Mouse (Mus musculus) small intestine, adult 2 months (tissue): ENCODE results near the gene Gm49416. TPM values are rescaled to one million over a fixed set of nuclear protein-coding genes. Genes with fewer than 3 reads are reported as not detected.

Experiments
- H3K27ac ChIP-seq: fragments of 200-500 bp; 2 replicates; pipeline ENCODE4 v1.5.1; 2012; ENCODE audit warnings: low read depth, low read length, control low read depth, inconsistent platforms; ENCODE audit not compliant: insufficient read depth
- H3K27me3 ChIP-seq: fragments of 200-500 bp; 2 replicates; pipeline ENCODE4 v1.6.1; 2012; ENCODE audit warnings: mild to moderate bottlenecking, moderate library complexity, low read length, inconsistent platforms; ENCODE audit not compliant: control insufficient read depth, insufficient read depth
- H3K36me3 ChIP-seq: fragments of 200-500 bp; 2 replicates; pipeline ENCODE4 v1.6.1; 2012; ENCODE audit warnings: mild to moderate bottlenecking, low read length, control low read depth, inconsistent platforms; ENCODE audit not compliant: control insufficient read depth, insufficient read depth
- H3K4me1 ChIP-seq: fragments of 200-500 bp; 2 replicates; pipeline ENCODE4 v1.6.1; 2012; ENCODE audit warnings: low read length, inconsistent platforms, mixed read lengths; ENCODE audit not compliant: control insufficient read depth, insufficient read depth, insufficient read length
- H3K4me3 ChIP-seq: fragments of 200-500 bp; 2 replicates; pipeline ENCODE4 v1.5.1; 2012; ENCODE audit warnings: low read depth, mild to moderate bottlenecking, control low read depth, inconsistent platforms, low read length, moderate library complexity
- CTCF ChIP-seq: fragments of 200-500 bp; IDR thresholded peaks from 2 replicates; pipeline ENCODE4 v1.5.1; 2012; ENCODE audit warnings: low read depth, mild to moderate bottlenecking, control low read depth, inconsistent platforms, low read length, moderate library complexity, mixed read lengths; ENCODE audit not compliant: insufficient replicate concordance, insufficient read length; ENCODE audit errors: extremely low read depth
- POLR2A ChIP-seq: fragments of 200-500 bp; IDR thresholded peaks from 2 replicates; pipeline ENCODE4 v1.6.1; 2012; ENCODE audit warnings: low read depth, mild to moderate bottlenecking, control low read depth, inconsistent platforms, low read length, moderate library complexity
- WGBS: fragments of 180-500 bp; shearing (Covaris S2); methylation state at CpG from one replicate; pipeline ENCODE4 v1.1.7; 2018; 5-methylcytosine and 5-hydroxymethylcytosine counted together
- polyA plus RNA-seq: library from polyadenylated mRNA; depleted of rRNA; stranded (reverse); fragments of >200 nt; gene quantifications from 2 replicates; pipeline ENCODE4 v1.2.3, GENCODE M21; 2012

Gene Gm49416
- polyA plus RNA-seq, 1 experiment, result not detected

DNA sequence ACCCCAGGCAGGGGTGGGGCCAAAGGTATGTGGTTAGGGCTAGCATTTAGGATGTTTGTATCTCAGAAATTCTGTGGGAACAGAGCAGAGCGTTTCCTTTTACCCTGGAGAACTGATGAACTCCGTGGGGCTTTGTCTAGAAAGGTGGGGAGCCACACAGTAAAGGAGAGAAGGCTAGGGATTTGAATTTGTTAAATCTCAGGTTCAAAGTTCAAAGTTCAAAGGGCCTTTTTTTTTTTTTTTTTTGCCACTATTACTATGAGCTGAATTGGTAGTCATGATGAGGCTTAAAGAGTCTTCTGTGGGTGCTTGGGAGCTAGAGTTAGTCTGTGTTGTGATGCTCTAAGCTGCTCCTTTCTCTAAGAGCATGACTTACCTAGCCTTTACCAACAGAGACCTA is 48.0 kb downstream of the Gm49416 start:
- peaks cover 30% of the 10 kb centered on the region for H3K36me3 ChIP-seq
- no peaks in the 10 kb centered on the region for H3K27me3 ChIP-seq
- H3K4me3 ChIP-seq, result no peak overlapping the region
- H3K27ac ChIP-seq, result no peak overlapping the region
- H3K4me1 ChIP-seq, result peaks cover 7% of the 10 kb centered on the region; the same call in 1 of the 2 replicates
- WGBS, result 52% methylated on average over 2 of the region's 2 CpGs
- no peak for TF ChIP-seq CTCF
- no peak for TF ChIP-seq POLR2A

DNA sequence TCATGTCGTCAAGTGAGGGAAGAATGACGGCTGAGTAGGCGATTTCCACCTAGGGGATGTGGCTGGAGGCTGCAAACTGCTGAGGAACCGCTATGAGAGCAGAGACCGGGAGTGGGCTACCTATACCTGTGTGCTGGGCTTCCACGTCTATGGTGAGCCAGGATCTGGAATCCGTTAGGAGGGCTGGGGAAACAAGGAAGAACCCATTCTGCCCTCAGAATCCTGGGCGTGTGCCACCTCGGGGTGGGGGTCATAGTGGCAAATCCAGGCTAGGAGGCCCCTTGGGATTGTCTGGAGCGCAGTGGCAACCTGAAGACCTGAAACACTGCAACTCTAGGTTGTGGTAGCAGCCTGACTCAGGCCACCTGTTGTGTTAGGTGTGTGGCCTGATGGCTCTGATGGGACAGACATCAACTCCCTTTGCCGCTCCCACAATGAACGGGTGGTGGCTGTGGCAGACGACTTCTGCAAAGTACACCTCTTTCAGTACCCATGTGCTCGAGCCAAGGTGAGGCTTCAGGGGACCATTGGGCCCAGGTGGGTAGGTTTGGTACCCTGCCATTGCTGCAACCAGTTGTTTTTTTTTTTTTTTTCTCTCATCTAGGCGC is 51.9 kb downstream of the Gm49416 start:
- Histone ChIP-seq H3K4me3 (no peak overlapping the region), H3K27me3 (no peaks in the 10 kb centered on the region), H3K4me1 (peaks cover 22% of the 10 kb centered on the region), H3K27ac (no peak overlapping the region), H3K36me3 (peaks cover 28% of the 10 kb centered on the region)
- WGBS, result 84% methylated on average over 15 of the region's 15 CpGs
- no peak for TF ChIP-seq CTCF
- no peak for TF ChIP-seq POLR2A

DNA sequence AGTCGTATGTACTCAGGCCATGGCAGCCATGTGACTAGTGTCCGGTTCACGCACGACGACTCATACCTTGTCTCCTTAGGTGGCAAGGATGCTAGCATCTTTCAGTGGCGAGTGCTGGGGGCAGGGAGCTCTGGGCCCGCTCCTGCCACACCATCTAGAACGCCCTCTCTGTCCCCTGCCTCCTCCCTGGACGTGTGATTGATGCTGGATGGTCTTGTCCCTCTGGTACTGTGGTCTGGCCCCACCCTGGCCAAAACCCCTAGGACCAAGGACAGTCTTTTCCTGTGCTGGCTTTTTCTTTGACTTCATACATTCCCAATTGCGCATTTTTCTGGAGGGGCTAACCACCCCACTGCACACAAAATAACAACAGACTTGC is 52.4 kb downstream of the Gm49416 start:
- TF ChIP-seq CTCF, result no peak
- TF ChIP-seq POLR2A, result no peak
- WGBS, result 52% methylated on average over 10 of the region's 10 CpGs
- H3K27ac ChIP-seq, result peak overlapping the region; percentile 4; the same call in 1 of the 2 replicates

DNA sequence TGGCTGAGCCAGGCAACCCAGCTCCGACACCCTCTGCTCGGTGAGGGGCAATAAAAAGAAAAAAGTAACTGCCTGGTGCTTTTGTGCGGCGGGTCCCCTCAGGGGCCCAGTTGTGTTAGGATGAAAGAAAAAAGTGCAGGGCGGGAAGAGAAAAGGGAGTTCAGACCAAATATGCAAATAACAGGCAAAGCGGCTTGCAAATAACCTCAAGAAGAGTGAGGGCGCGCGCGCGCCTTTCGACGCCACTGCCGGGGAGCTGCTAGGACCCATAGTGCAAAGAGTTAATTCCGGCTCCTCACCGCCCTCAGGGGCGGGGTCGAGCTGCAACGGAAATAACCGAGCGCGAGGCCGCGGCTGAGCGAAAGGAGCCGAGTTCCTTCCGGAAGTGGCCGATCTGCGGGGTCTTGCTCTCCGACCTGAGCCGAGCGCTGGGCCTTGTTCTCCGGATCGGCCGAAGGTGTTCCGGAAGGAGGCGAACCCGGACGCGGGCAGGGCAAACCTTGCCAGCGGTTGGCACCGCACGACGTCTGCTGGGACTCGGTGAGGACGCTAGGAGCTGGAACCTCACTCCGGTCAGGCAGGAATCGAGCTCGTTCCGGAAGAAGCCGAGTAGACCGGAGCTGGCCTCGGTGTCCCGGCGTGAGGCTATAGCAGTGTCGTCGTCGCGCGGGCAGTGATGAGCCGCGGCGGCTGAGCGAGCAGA is 52.9 kb downstream of the Gm49416 start, which contains the start of gene Mta2:
Gene Mta2, plus strand, starts transcription at position 361 of the 703 bp plus-strand sequence.
- peak within 1 kb of the TSS; percentile 99 for H3K27ac ChIP-seq
- peaks cover 22% of the 10 kb centered on the region for H3K4me1 ChIP-seq
- no peaks in the 10 kb centered on the region for H3K27me3 ChIP-seq
- TF ChIP-seq CTCF, result no peak
- TF ChIP-seq POLR2A, result peak; percentile 74
- H3K36me3 ChIP-seq, result peaks cover 33% of the 10 kb centered on the region
- H3K4me3 ChIP-seq, result peak within 1 kb of the TSS; percentile 97
- under 1% methylated on average over 64 of the region's 64 CpGs for WGBS

More for the DNA sequence above, 52.4 kb downstream of the Gm49416 start:
- peak overlapping the region; percentile 97 for H3K4me3 ChIP-seq
- no peaks in the 10 kb centered on the region for H3K27me3 ChIP-seq
- H3K4me1 ChIP-seq, result peaks cover 22% of the 10 kb centered on the region
- H3K36me3 ChIP-seq, result peaks cover 33% of the 10 kb centered on the region

DNA sequence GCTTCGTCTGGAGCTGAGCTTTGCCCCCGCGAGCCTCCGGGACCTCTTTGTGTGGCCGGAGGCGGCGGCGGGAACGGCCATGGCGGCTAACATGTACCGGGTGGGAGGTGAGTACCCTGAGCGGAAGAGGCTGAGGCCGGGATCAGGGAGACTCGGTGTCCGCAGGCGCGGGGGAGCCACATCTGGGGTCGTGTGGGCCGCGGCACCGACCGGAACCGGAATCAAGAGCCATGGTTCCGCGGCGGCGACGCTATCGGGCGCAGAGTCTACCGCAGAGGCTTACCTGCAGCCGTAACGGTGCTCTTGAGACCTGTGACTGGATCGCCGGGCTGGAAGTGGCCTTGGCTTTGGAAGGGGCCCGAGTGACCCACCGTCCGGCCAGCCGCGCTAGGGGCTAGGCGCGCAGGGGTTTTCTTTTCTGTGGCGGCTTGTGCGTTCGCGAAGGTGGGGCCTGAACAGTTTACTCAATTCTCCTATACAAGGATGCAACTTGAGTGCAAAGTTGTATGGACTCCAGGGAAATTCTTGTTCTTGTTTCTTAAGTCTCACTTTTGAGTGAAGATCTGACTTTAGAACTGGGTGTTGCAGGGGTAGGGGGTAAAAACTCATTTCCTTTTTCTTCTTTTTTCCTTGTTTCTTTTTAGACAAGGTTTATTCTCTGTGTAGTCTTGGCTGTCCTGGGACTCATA is 53.7 kb downstream of the Gm49416 start:
- peaks cover 18% of the 10 kb centered on the region for H3K4me1 ChIP-seq
- peak overlapping the region; percentile 99 for H3K27ac ChIP-seq
- peak overlapping the region; percentile 97 for H3K4me3 ChIP-seq
- H3K27me3 ChIP-seq, result no peaks in the 10 kb centered on the region
- TF ChIP-seq CTCF (no peak), POLR2A (no peak)
- under 1% methylated on average over 46 of the region's 46 CpGs for WGBS
- H3K36me3 ChIP-seq, result peaks cover 33% of the 10 kb centered on the region

DNA sequence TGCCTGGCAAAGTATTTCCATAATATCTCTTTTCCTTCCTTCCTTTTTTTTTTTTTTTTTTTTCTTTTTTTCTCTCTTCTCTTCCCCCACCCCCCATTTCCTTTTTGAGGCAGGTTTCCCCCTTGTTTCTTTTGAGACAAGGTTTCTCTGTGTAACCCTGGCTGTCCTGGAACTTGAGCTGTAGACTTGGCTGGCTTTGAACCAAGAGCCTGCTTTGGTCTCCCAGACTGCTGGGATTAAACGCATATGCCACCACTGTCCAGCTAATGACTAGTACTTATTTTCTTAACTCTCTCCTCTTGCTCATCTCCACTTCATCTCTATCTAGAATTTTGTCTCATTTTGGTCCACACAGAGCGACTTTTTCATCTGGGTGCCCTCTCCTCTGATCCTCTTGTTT is 54.3 kb downstream of the Gm49416 start:
- TF ChIP-seq CTCF (no peak), POLR2A (no peak)
- Histone ChIP-seq H3K4me1 (peaks cover 18% of the 10 kb centered on the region), H3K27me3 (no peaks in the 10 kb centered on the region), H3K27ac (no peak overlapping the region; the same call in 1 of the 2 replicates), H3K36me3 (peaks cover 38% of the 10 kb centered on the region), H3K4me3 (peak overlapping the region; percentile 97; the same call in 1 of the 2 replicates)
- 30% methylated on average over 2 of the region's 2 CpGs for WGBS

DNA sequence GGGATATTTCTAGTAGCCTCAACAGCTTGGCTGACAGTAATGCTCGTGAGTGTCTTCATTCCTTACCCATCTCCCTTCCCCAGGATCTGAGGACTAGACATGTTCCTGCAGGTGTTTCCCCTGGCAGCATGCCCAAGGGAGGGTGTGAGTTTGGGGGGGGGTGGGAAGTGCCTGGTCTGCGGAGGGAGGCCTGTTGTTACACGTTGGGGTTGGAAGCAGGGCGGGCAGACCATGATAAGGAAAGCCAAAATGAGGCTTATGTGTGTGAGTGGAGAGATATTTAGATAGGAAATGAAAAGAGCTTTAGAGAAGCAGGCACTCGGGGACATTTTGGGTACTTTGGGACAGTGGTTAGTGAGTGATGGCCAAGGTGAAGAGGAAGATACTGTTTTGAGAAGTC is 55.3 kb downstream of the Gm49416 start:
- H3K4me3 ChIP-seq, result peak overlapping the region; percentile 8; the same call in 1 of the 2 replicates
- 5% methylated on average over 5 of the region's 5 CpGs for WGBS
- H3K27me3 ChIP-seq, result no peaks in the 10 kb centered on the region
- H3K36me3 ChIP-seq, result peaks cover 42% of the 10 kb centered on the region
- no peak overlapping the region; the same call in 1 of the 2 replicates for H3K27ac ChIP-seq
- TF ChIP-seq POLR2A (no peak), CTCF (no peak)
- H3K4me1 ChIP-seq, result peaks cover 18% of the 10 kb centered on the region
